Mouse (Mus musculus) CH12.LX (cell line): ENCODE results near the gene Pex1. TPM values are rescaled to one million over a fixed set of nuclear protein-coding genes. Genes with fewer than 3 reads are reported as not detected.

Experiments used
- DNase-seq: peaks from one replicate; pipeline ENCODE4 v3.0.0-alpha.2; 2013; ENCODE audit errors: extremely low read depth
- H3K27ac ChIP-seq: 2 replicates; pipeline ENCODE4 v1.5.1; 2012; ENCODE audit warnings: low read depth, mild to moderate bottlenecking, control low read depth, moderate library complexity; ENCODE audit not compliant: insufficient read depth
- H3K27me3 ChIP-seq: replicated peaks from 2 replicates; pipeline ENCODE3; 2012; ENCODE audit warnings: inconsistent platforms
- H3K36me3 ChIP-seq, 2 experiments: replicated peaks in 1 of 2; 2 replicates each; pipeline versions ENCODE3 to v1.6.1; 2012; ENCODE audit warnings: inconsistent platforms in 1 of 2, low read length in 1 of 2, mild to moderate bottlenecking in 1 of 2, mixed read lengths in 1 of 2, moderate library complexity in 1 of 2; ENCODE audit not compliant: control insufficient read depth in 1 of 2, insufficient read depth in 1 of 2
- H3K4me1 ChIP-seq, 2 experiments: 2 replicates each; pipeline ENCODE4 v1.6.1; 2012; ENCODE audit warnings: inconsistent platforms in 1 of 2, moderate library complexity in 1 of 2; ENCODE audit not compliant: insufficient read depth in 2 of 2, control insufficient read depth in 1 of 2
- H3K4me2 ChIP-seq: 2 replicates; pipeline ENCODE4 v1.6.1; 2012; ENCODE audit warnings: low read depth, mild to moderate bottlenecking, control low read depth; ENCODE audit not compliant: poor library complexity, insufficient read depth, severe bottlenecking
- H3K4me3 ChIP-seq, 3 experiments: fragments of 150-350 bp in 1 of 3; sonication (generic) in 1 of 3; replicated peaks in 1 of 3; 2 replicates each; pipeline versions ENCODE3 to v1.5.1; 2011 to 2012; ENCODE audit warnings: low read depth in 2 of 3, low read length in 2 of 3, mild to moderate bottlenecking in 2 of 3, moderate library complexity in 2 of 3, control low read depth in 1 of 3, improper control_type of control experiment in 1 of 3, inconsistent platforms in 1 of 3, mixed read lengths in 1 of 3; ENCODE audit not compliant: poor library complexity in 1 of 3
- H3K79me2 ChIP-seq: replicated peaks from 2 replicates; pipeline ENCODE4 v1.6.1; 2012; ENCODE audit warnings: mild to moderate bottlenecking, moderate library complexity; ENCODE audit not compliant: control insufficient read depth, poor library complexity, insufficient read depth, severe bottlenecking; ENCODE audit errors: extremely low read depth
- H3K9ac ChIP-seq: 2 replicates; pipeline ENCODE4 v1.6.1; 2012; ENCODE audit warnings: low read depth, mild to moderate bottlenecking, control low read depth, moderate library complexity; ENCODE audit not compliant: insufficient read depth
- H3K9me3 ChIP-seq: replicated peaks from 2 replicates; pipeline ENCODE3; 2012; ENCODE audit warnings: low read length, inconsistent platforms, mixed read lengths
- CHD2 ChIP-seq: IDR thresholded peaks from 2 replicates; pipeline ENCODE4 v1.6.1; 2011; ENCODE audit warnings: low read length, improper control_type of control experiment
- E2F4 ChIP-seq: IDR thresholded peaks from 2 replicates; pipeline ENCODE4 v1.6.1; 2011; ENCODE audit warnings: low read depth, low read length, improper control_type of control experiment; ENCODE audit not compliant: insufficient replicate concordance
- ELF1 ChIP-seq: IDR thresholded peaks from 2 replicates; pipeline ENCODE4 v1.6.1; 2014; ENCODE audit warnings: low read depth, mild to moderate bottlenecking, inconsistent platforms, low read length, improper control_type of control experiment
- EP300 ChIP-seq: IDR thresholded peaks from 2 replicates; pipeline ENCODE4 v1.6.1; 2011; ENCODE audit warnings: low read length, improper control_type of control experiment
- ETS1 ChIP-seq: conservative IDR thresholded peaks from 2 replicates; pipeline ENCODE4 v1.6.1; 2012; ENCODE audit warnings: low read depth, mild to moderate bottlenecking, inconsistent platforms, low read length, improper control_type of control experiment, moderate library complexity
- GABPA ChIP-seq: IDR thresholded peaks from 2 replicates; pipeline ENCODE4 v1.6.1; 2012; ENCODE audit warnings: low read depth, low read length, improper control_type of control experiment, inconsistent platforms; ENCODE audit not compliant: insufficient replicate concordance
- HCFC1 ChIP-seq: IDR thresholded peaks from 2 replicates; pipeline ENCODE4 v1.6.1; 2012; ENCODE audit warnings: low read depth, mild to moderate bottlenecking, inconsistent platforms, low read length, improper control_type of control experiment
- IRF4 ChIP-seq: IDR thresholded peaks from 2 replicates; pipeline ENCODE4 v1.6.1; 2014; ENCODE audit warnings: low read depth, mild to moderate bottlenecking, inconsistent platforms, low read length, improper control_type of control experiment
- JUN ChIP-seq: IDR thresholded peaks from 2 replicates; pipeline ENCODE4 v1.6.1; 2011; ENCODE audit warnings: low read depth, mild to moderate bottlenecking, low read length, improper control_type of control experiment, moderate library complexity; ENCODE audit not compliant: insufficient read depth
- JUND ChIP-seq: conservative IDR thresholded peaks from 2 replicates; pipeline ENCODE4 v1.6.1; 2011; ENCODE audit warnings: low read depth, low read length, improper control_type of control experiment
- MAFK ChIP-seq: IDR thresholded peaks from 2 replicates; pipeline ENCODE4 v1.6.1; 2011; ENCODE audit warnings: low read length, improper control_type of control experiment; ENCODE audit not compliant: insufficient replicate concordance
- MAZ ChIP-seq: IDR thresholded peaks from 2 replicates; pipeline ENCODE4 v1.6.1; 2012; ENCODE audit warnings: low read depth, mild to moderate bottlenecking, inconsistent platforms, low read length, improper control_type of control experiment, moderate library complexity
- MYC ChIP-seq: IDR thresholded peaks from 2 replicates; pipeline ENCODE4 v1.6.1; 2011; ENCODE audit warnings: low read depth, mild to moderate bottlenecking, improper control_type of control experiment, low read length
- NELFE ChIP-seq: IDR thresholded peaks from 2 replicates; pipeline ENCODE4 v1.6.1; 2011; ENCODE audit warnings: low read depth, low read length, improper control_type of control experiment
- PAX5 ChIP-seq: IDR thresholded peaks from 2 replicates; pipeline ENCODE4 v1.6.1; 2012; ENCODE audit warnings: low read length, inconsistent platforms, mixed read lengths
- RCOR1 ChIP-seq: conservative IDR thresholded peaks from 2 replicates; pipeline ENCODE4 v1.6.1; 2012; ENCODE audit warnings: low read depth, mild to moderate bottlenecking, inconsistent platforms, low read length, improper control_type of control experiment
- SIN3A ChIP-seq: IDR thresholded peaks from 2 replicates; pipeline ENCODE4 v1.6.1; 2012; ENCODE audit warnings: low read length, improper control_type of control experiment, inconsistent platforms
- SMC3 ChIP-seq: IDR thresholded peaks from 2 replicates; pipeline ENCODE4 v1.6.1; 2011; ENCODE audit warnings: low read depth, low read length, improper control_type of control experiment
- TBP ChIP-seq: conservative IDR thresholded peaks from 2 replicates; pipeline ENCODE4 v1.6.1; 2011; ENCODE audit warnings: low read depth, low read length, improper control_type of control experiment
- UBTF ChIP-seq: IDR thresholded peaks from 2 replicates; pipeline ENCODE4 v1.6.1; 2012; ENCODE audit warnings: low read depth, mild to moderate bottlenecking, inconsistent platforms, low read length, improper control_type of control experiment, moderate library complexity
- USF2 ChIP-seq: conservative IDR thresholded peaks from 2 replicates; pipeline ENCODE4 v1.6.1; 2011; ENCODE audit warnings: low read depth, low read length, improper control_type of control experiment
- ZC3H11A ChIP-seq: IDR thresholded peaks from 2 replicates; pipeline ENCODE4 v1.6.1; 2012; ENCODE audit warnings: low read depth, mild to moderate bottlenecking, inconsistent platforms, low read length, improper control_type of control experiment
- ZKSCAN1 ChIP-seq: IDR thresholded peaks from 2 replicates; pipeline ENCODE4 v1.6.1; 2012; ENCODE audit warnings: low read depth, inconsistent platforms, low read length, improper control_type of control experiment, borderline replicate concordance
- ZNF384 ChIP-seq: IDR thresholded peaks from 2 replicates; pipeline ENCODE4 v1.6.1; 2012; ENCODE audit warnings: low read depth, low read length, improper control_type of control experiment, inconsistent platforms
- dilution Hi-C: fragments of 300-500 bp; cut with MboI; formaldehyde crosslinking; loops from 2 replicates; pipeline ENCODE4 v1.14.3; 2020; ENCODE audit warnings: low sequenced_read_pairs; ENCODE audit not compliant: extremely low pct_unique_long_range_greater_than_20kb, extremely low pct_ligation_motif_present
- in situ Hi-C: fragments of 300-500 bp; cut with MboI; formaldehyde crosslinking; loops from 3 replicates; pipeline ENCODE4 v1.14.3; 2019; ENCODE audit warnings: low sequenced_read_pairs, low pct_ligation_motif_present, low pct_unique_long_range_greater_than_20kb, mixed read lengths
- polyA plus RNA-seq: library from polyadenylated mRNA; unstranded; fragments of >175 nt; gene quantifications from 2 replicates; pipeline ENCODE4 v1.2.1, GENCODE M21; 2012; ENCODE audit warnings: low read depth; ENCODE audit not compliant: insufficient read length
- total RNA-seq, 2 experiments: library from RNA; depleted of rRNA; stranded (reverse); fragments of 300-350 nt in 1 of 2; fragments of >200 nt in 1 of 2; gene quantifications; 2 replicates each; pipeline ENCODE4 v1.2.3; 2012 to 2014

Gene Pex1
- total and polyA plus RNA-seq, 3 experiments, result 8.4 to 14.4 (median 11.2) TPM

GRCm38 (mm10) chr5:3620486-3620885 lies 24.6 kb downstream of the Pex1 start:
- TF ChIP-seq JUND (no peak), ZC3H11A (no peak), MAFK (no peak), SMC3 (no peak), MAZ (no peak), IRF4 (no peak), CHD2 (no peak), SIN3A (no peak), GABPA (no peak), HCFC1 (no peak), UBTF (no peak), EP300 (no peak), ETS1 (no peak), RCOR1 (no peak), ELF1 (no peak), JUN (no peak), USF2 (no peak)
- Histone ChIP-seq H3K9ac (no peak overlapping the region), H3K4me2 (no peak overlapping the region), H3K79me2 (no peaks in the 10 kb centered on the region), H3K27me3 (no peaks in the 10 kb centered on the region), H3K9me3 (no peaks in the 10 kb centered on the region), H3K27ac (no peak overlapping the region), H3K4me3 (no peak overlapping the region), H3K36me3 (peaks cover 19 to 65% of the 10 kb centered on the region in 2 experiments), H3K4me1 (peaks cover 0 to 12% of the 10 kb centered on the region in 2 experiments; a peak in 2 of 4 replicates)
- in situ Hi-C loops (no loop called here), dilution Hi-C loops (no loop called here)
- DNase-seq, result no peak

- Histone ChIP-seq H3K36me3 (peaks cover 15 to 66% of the 10 kb centered on the region in 2 experiments), H3K4me2 (no peak overlapping the region), H3K79me2 (no peaks in the 10 kb centered on the region), H3K9me3 (no peaks in the 10 kb centered on the region), H3K4me3 (no peak overlapping the region), H3K27me3 (no peaks in the 10 kb centered on the region), H3K9ac (no peak overlapping the region), H3K27ac (no peak overlapping the region), H3K4me1 (peaks cover 0 to 3% of the 10 kb centered on the region in 2 experiments; a peak in 1 of 4 replicates)
- TF ChIP-seq MAFK (no peak), ZC3H11A (no peak), ZNF384 (no peak), JUND (no peak), ZKSCAN1 (no peak), PAX5 (no peak), MYC (no peak), UBTF (no peak), TBP (no peak), RCOR1 (no peak), CHD2 (no peak), NELFE (no peak), ETS1 (no peak), E2F4 (no peak)
- no peak for DNase-seq
- in situ Hi-C loops (loop anchor here (25.0 kb wide), 1 partner anchor 557 kb away; the partner anchor contains the start of gene Mterf1b), dilution Hi-C loops (no loop called here)
Measured at GRCm38 (mm10) chr5:3630055-3630454, 34.2 kb downstream of the Pex1 start.
